Mouse (Mus musculus) hindlimb bud, embryonic 11.5 days (tissue): Measurements from ENCODE around the gene Fastk.

Source experiments
- DNase-seq: peaks from one replicate; pipeline ENCODE4 v3.0.0-alpha.2; 2012; ENCODE audit warnings: low read depth, low spot score; ENCODE audit errors: extremely low spot score

Gene Fastk

GRCm38 (mm10) chr5:24453283-24453984 lies 8.3 kb upstream of the Fastk start:
- no peak for DNase-seq

- DNase-seq: no peak
These were observed 7.7 kb upstream of the Fastk start for GRCm38 (mm10) chr5:24452691-24453233.

- DNase-seq: no peak
These were observed 7.1 kb upstream of the Fastk start, which contains the start of gene Agap3 for GRCm38 (mm10) chr5:24452030-24452690. Gene Agap3, plus strand, starts transcription at chr5:24452177.

- no peak for DNase-seq
These were observed 6.4 kb upstream of the Fastk start for GRCm38 (mm10) chr5:24451264-24452029.

GRCm38 (mm10) chr5:24447624-24448298 lies 2.7 kb upstream of the Fastk start, which contains the start of gene Tmub1:
Gene Tmub1, minus strand, starts transcription at chr5:24447854.
- no peak for DNase-seq

- no peak for DNase-seq
These were observed 1.5 kb upstream of the Fastk start for GRCm38 (mm10) chr5:24446630-24447029.

GRCm38 (mm10) chr5:24445428-24446080 lies 467 bp upstream of the Fastk start:
- no peak for DNase-seq

GRCm38 (mm10) chr5:24443927-24444326 lies 1.2 kb downstream of the Fastk start:
- DNase-seq: no peak

- no peak for DNase-seq
These were observed 1.9 kb downstream of the Fastk start for GRCm38 (mm10) chr5:24443204-24443603.

- DNase-seq: no peak
These were observed 3.1 kb downstream of the Fastk start for GRCm38 (mm10) chr5:24442029-24442428.

GRCm38 (mm10) chr5:24441187-24441586 lies 3.9 kb downstream of the Fastk start:
- DNase-seq: no peak

GRCm38 (mm10) chr5:24433993-24434392 lies 11.1 kb downstream of the Fastk start:
- DNase-seq: no peak

- DNase-seq: no peak
These were observed 16.5 kb downstream of the Fastk start for GRCm38 (mm10) chr5:24428596-24428995.

GRCm38 (mm10) chr5:24427981-24428402 lies 17.1 kb downstream of the Fastk start:
- no peak for DNase-seq

- DNase-seq: no peak
These were observed 17.8 kb downstream of the Fastk start for GRCm38 (mm10) chr5:24427285-24427633.

GRCm38 (mm10) chr5:24426556-24427284 lies 18.4 kb downstream of the Fastk start:
- no peak for DNase-seq

GRCm38 (mm10) chr5:24426037-24426432 lies 19.1 kb downstream of the Fastk start:
- no peak for DNase-seq

- no peak for DNase-seq
These were observed 19.6 kb downstream of the Fastk start for GRCm38 (mm10) chr5:24425421-24426036.

- DNase-seq: no peak
These were observed 20.2 kb downstream of the Fastk start for GRCm38 (mm10) chr5:24424861-24425411.
